Mouse (Mus musculus) heart, embryonic 14.5 days (tissue): ENCODE measurements at regions not wholly inside any gene's neighbourhood (a gene's known extent, or its start where the extent isn't known, plus 50 kb on each side); places are given as distances from the start of the nearest gene placed in this dataset.

ENCODE experiments used
- ATAC-seq: fragments of 200-750 bp; cut with Nextera tagmentation; 2 replicates; pipeline ENCODE4 v1.8.0; 2017; ENCODE audit warnings: low read depth, moderate TSS enrichment; ENCODE audit not compliant: insufficient number of reproducible peaks, insufficient read depth, low FRiP score
- H3K27ac ChIP-seq, 2 experiments: fragments of 200-500 bp in 1 of 2; fragments of 300-500 bp in 1 of 2; sonication (generic) in 1 of 2; replicated peaks in 1 of 2; 2 replicates each; pipeline ENCODE4 v1.5.1; 2012 to 2014; ENCODE audit warnings: low read depth in 2 of 2, low read length in 2 of 2, control low read depth in 1 of 2, mild to moderate bottlenecking in 1 of 2, mixed read lengths in 1 of 2; ENCODE audit not compliant: control insufficient read depth in 1 of 2, insufficient read depth in 1 of 2
- H3K27me3 ChIP-seq: fragments of 300-500 bp; sonication (generic); 2 replicates; pipeline ENCODE4 v1.6.1; 2014; ENCODE audit warnings: mild to moderate bottlenecking, low read length, control low read depth; ENCODE audit not compliant: control insufficient read depth, insufficient read depth
- H3K36me3 ChIP-seq: fragments of 300-500 bp; sonication (generic); 2 replicates; pipeline ENCODE4 v1.6.1; 2014; ENCODE audit warnings: mild to moderate bottlenecking, control low read depth, low read length, mixed read lengths; ENCODE audit not compliant: control insufficient read depth, insufficient read depth
- H3K4me1 ChIP-seq, 2 experiments: fragments of 200-500 bp in 1 of 2; fragments of 300-500 bp in 1 of 2; sonication (generic) in 1 of 2; 2 replicates each; pipeline ENCODE4 v1.6.1; 2012 to 2014; ENCODE audit warnings: low read length in 2 of 2, control low read depth in 1 of 2, mixed read lengths in 1 of 2; ENCODE audit not compliant: control insufficient read depth in 2 of 2, insufficient read depth in 2 of 2
- H3K4me2 ChIP-seq: fragments of 300-500 bp; sonication (generic); 2 replicates; pipeline ENCODE4 v1.6.1; 2014; ENCODE audit warnings: mild to moderate bottlenecking, low read length
- H3K4me3 ChIP-seq, 2 experiments: fragments of 200-500 bp in 1 of 2; fragments of 300-500 bp in 1 of 2; sonication (generic) in 1 of 2; 2 replicates each; pipeline ENCODE4 v1.5.1; 2012 to 2014; ENCODE audit warnings: low read length in 2 of 2, mild to moderate bottlenecking in 2 of 2, control low read depth in 1 of 2, low read depth in 1 of 2, moderate library complexity in 1 of 2; ENCODE audit not compliant: control insufficient read depth in 1 of 2, insufficient read depth in 1 of 2
- H3K9ac ChIP-seq: fragments of 300-500 bp; sonication (generic); 2 replicates; pipeline ENCODE4 v1.6.1; 2014; ENCODE audit warnings: mild to moderate bottlenecking, low read length
- H3K9me3 ChIP-seq: fragments of 300-500 bp; sonication (generic); 2 replicates; pipeline ENCODE4 v1.6.1; 2016; ENCODE audit warnings: low read length, control low read depth; ENCODE audit not compliant: control insufficient read depth
- WGBS: fragments of 180-500 bp; shearing (Covaris S2); extraction: QIAGEN DNeasy Blood & Tissue Kit; methylation state at CpG from one replicate; pipeline ENCODE4 v1.1.7; 2014; 5-methylcytosine and 5-hydroxymethylcytosine counted together

DNA sequence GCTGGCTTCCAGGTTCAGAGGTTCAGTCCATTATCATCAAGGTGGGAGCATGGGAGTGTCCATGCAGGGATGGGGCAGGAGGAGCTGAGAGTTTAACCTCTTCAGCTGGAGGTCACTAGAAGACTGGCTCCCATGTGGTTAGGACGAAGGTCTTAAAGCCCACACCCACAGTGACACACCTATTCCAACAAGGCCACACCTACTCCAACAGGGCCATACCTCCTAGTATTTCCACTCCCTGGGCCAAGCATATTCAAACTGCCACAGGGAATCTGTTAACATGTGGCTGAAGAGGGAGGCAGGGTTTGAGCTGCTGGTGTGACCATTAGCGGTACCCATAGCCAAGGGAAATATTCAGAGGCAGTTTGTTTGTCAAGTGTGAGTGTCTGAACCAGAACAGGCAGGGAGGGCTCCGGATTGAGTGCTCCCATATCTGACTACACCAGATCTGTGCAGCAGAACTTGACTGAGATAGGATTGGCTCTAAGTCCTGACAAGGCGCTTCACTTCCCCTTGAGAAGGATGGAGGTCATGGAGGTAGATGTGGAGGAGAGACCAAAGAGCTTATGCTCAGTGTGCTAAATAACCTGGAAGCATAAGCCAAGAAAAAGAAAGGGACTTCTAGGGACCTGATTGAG, 51.6 kb upstream of the Kit start:
- Histone ChIP-seq H3K4me2 (no peak overlapping the region), H3K36me3 (no peaks in the 10 kb centered on the region), H3K27ac (no peak overlapping the region), H3K27me3 (no peaks in the 10 kb centered on the region), H3K4me1 (no peaks in the 10 kb centered on the region; a peak in 1 of 4 replicates), H3K9ac (no peak overlapping the region), H3K4me3 (no peak overlapping the region), H3K9me3 (no peaks in the 10 kb centered on the region)
- ATAC-seq = no peak
- 86% methylated on average over 4 of the region's 4 CpGs for WGBS
